Mouse (Mus musculus) embryonic facial prominence, embryonic 14.5 days (tissue): ENCODE measurements around the gene Gm20388. TPM values are rescaled to one million over a fixed set of nuclear protein-coding genes. Genes with fewer than 3 reads are reported as not detected.

ENCODE experiments used
- ATAC-seq: fragments of 200-750 bp; cut with Nextera tagmentation; 2 replicates; pipeline ENCODE4 v1.8.0; 2017; ENCODE audit warnings: low read depth, moderate number of reproducible peaks, moderate TSS enrichment
- DNase-seq: peaks from one replicate; pipeline ENCODE4 v3.0.0-alpha.2; 2015; ENCODE audit warnings: low spot score
- H3K27ac ChIP-seq: fragments of 300-500 bp; sonication (generic); replicated peaks from 2 replicates; pipeline ENCODE4 v1.5.1; 2014; ENCODE audit warnings: low read depth, mild to moderate bottlenecking, low read length, moderate library complexity
- H3K27me3 ChIP-seq: fragments of 300-500 bp; sonication (generic); replicated peaks from 2 replicates; pipeline ENCODE4 v1.6.1; 2014; ENCODE audit warnings: low read length; ENCODE audit not compliant: control insufficient read depth, insufficient read depth
- H3K36me3 ChIP-seq: fragments of 300-500 bp; sonication (generic); 2 replicates; pipeline ENCODE4 v1.6.1; 2014; ENCODE audit warnings: low read length, mixed read lengths; ENCODE audit not compliant: control insufficient read depth, insufficient read depth
- H3K4me1 ChIP-seq: fragments of 300-500 bp; sonication (generic); 2 replicates; pipeline ENCODE4 v1.6.1; 2014; ENCODE audit warnings: antibody characterized with exemption, low read length; ENCODE audit not compliant: control insufficient read depth, insufficient read depth
- H3K4me2 ChIP-seq: fragments of 300-500 bp; sonication (generic); 2 replicates; pipeline ENCODE4 v1.6.1; 2014; ENCODE audit warnings: low read depth, mild to moderate bottlenecking, low read length, moderate library complexity, mixed read lengths
- H3K4me3 ChIP-seq: fragments of 300-500 bp; sonication (generic); 2 replicates; pipeline ENCODE4 v1.5.1; 2014; ENCODE audit warnings: low read depth, mild to moderate bottlenecking, low read length
- H3K9ac ChIP-seq: fragments of 300-500 bp; sonication (generic); 2 replicates; pipeline ENCODE4 v1.6.1; 2014; ENCODE audit warnings: low read depth, mild to moderate bottlenecking, low read length, moderate library complexity, mixed read lengths
- H3K9me3 ChIP-seq: fragments of 300-500 bp; sonication (generic); 2 replicates; pipeline ENCODE4 v1.6.1; 2016; ENCODE audit warnings: low read length; ENCODE audit not compliant: control insufficient read depth
- WGBS: fragments of 180-500 bp; shearing (Covaris S2); extraction: QIAGEN DNeasy Blood & Tissue Kit; methylation state at CpG from one replicate; pipeline ENCODE4 v1.1.7; 2014; 5-methylcytosine and 5-hydroxymethylcytosine counted together
- polyA plus RNA-seq: library from polyadenylated mRNA; unstranded; fragments of >200 nt; fragmentation: Nextera tagmentation; extraction: Ambion mirVana; gene quantifications from 2 replicates; pipeline ENCODE4 v1.2.1, GENCODE M21; 2014

Gene Gm20388
- polyA plus RNA-seq, 1 experiment from 2014 or later = not detected

GRCm38 (mm10) chr8:122761109-122761508 lies 2850.5 kb downstream of the Gm20388 start:
- 72% methylated on average over 6 of the region's 6 CpGs for WGBS
- H3K27ac ChIP-seq = no peak overlapping the region
- H3K4me3 ChIP-seq = no peak overlapping the region
- no peaks in the 10 kb centered on the region for H3K4me1 ChIP-seq
- H3K9me3 ChIP-seq = no peaks in the 10 kb centered on the region
- ATAC-seq (no peak), DNase-seq (no peak)
- no peaks in the 10 kb centered on the region for H3K27me3 ChIP-seq
- no peak overlapping the region for H3K9ac ChIP-seq
- H3K36me3 ChIP-seq = no peaks in the 10 kb centered on the region
- H3K4me2 ChIP-seq = no peak overlapping the region

- no peaks in the 10 kb centered on the region for H3K4me1 ChIP-seq
- no peaks in the 10 kb centered on the region for H3K9me3 ChIP-seq
- H3K9ac ChIP-seq = no peak overlapping the region
- H3K27ac ChIP-seq = no peak overlapping the region
- H3K27me3 ChIP-seq = no peaks in the 10 kb centered on the region
- H3K36me3 ChIP-seq = no peaks in the 10 kb centered on the region
- no peak overlapping the region for H3K4me3 ChIP-seq
- H3K4me2 ChIP-seq = no peak overlapping the region
- 48% methylated on average over 12 of the region's 12 CpGs for WGBS
- no peak for ATAC-seq
- no peak for DNase-seq
Measured at GRCm38 (mm10) chr8:122762731-122763266, 2852.2 kb downstream of the Gm20388 start.

- no peaks in the 10 kb centered on the region for H3K27me3 ChIP-seq
- WGBS = 75% methylated on average over 14 of the region's 14 CpGs
- DNase-seq (no peak), ATAC-seq (no peak)
- no peaks in the 10 kb centered on the region for H3K36me3 ChIP-seq
- H3K4me3 ChIP-seq = no peak overlapping the region
- no peaks in the 10 kb centered on the region for H3K4me1 ChIP-seq
- no peaks in the 10 kb centered on the region for H3K9me3 ChIP-seq
- no peak overlapping the region for H3K4me2 ChIP-seq
- no peak overlapping the region for H3K9ac ChIP-seq
- no peak overlapping the region for H3K27ac ChIP-seq
Measured at GRCm38 (mm10) chr8:122763267-122763738, 2852.7 kb downstream of the Gm20388 start.

- Histone ChIP-seq H3K27me3 (no peaks in the 10 kb centered on the region), H3K4me3 (no peak overlapping the region), H3K4me1 (no peaks in the 10 kb centered on the region), H3K4me2 (no peak overlapping the region), H3K27ac (no peak overlapping the region), H3K9me3 (no peaks in the 10 kb centered on the region), H3K36me3 (no peaks in the 10 kb centered on the region), H3K9ac (no peak overlapping the region)
- DNase-seq (no peak), ATAC-seq (no peak)
- WGBS = 80% methylated on average over 7 of the region's 7 CpGs
Measured at GRCm38 (mm10) chr8:122764790-122765474, 2854.3 kb downstream of the Gm20388 start.

- H3K4me1 ChIP-seq = no peaks in the 10 kb centered on the region
- H3K4me2 ChIP-seq = no peak overlapping the region
- H3K36me3 ChIP-seq = no peaks in the 10 kb centered on the region
- H3K4me3 ChIP-seq = no peak overlapping the region
- no peak overlapping the region for H3K27ac ChIP-seq
- no peak for DNase-seq
- WGBS = 66% methylated on average over 5 of the region's 5 CpGs
- no peak for ATAC-seq
- H3K27me3 ChIP-seq = no peaks in the 10 kb centered on the region
- H3K9me3 ChIP-seq = no peaks in the 10 kb centered on the region
- no peak overlapping the region for H3K9ac ChIP-seq
Measured at GRCm38 (mm10) chr8:122766189-122766588, 2855.5 kb downstream of the Gm20388 start.

- WGBS = 62% methylated on average over 7 of the region's 8 CpGs
- Histone ChIP-seq H3K9ac (no peak overlapping the region), H3K9me3 (no peaks in the 10 kb centered on the region), H3K27me3 (no peaks in the 10 kb centered on the region), H3K4me2 (no peak overlapping the region), H3K27ac (no peak overlapping the region), H3K4me3 (no peak overlapping the region), H3K4me1 (no peaks in the 10 kb centered on the region), H3K36me3 (no peaks in the 10 kb centered on the region)
- no peak for ATAC-seq
- DNase-seq = no peak
Measured at GRCm38 (mm10) chr8:122766647-122767200, 2856.1 kb downstream of the Gm20388 start.

GRCm38 (mm10) chr8:122767229-122767628 lies 2856.6 kb downstream of the Gm20388 start:
- H3K4me1 ChIP-seq = no peaks in the 10 kb centered on the region
- H3K4me2 ChIP-seq = no peak overlapping the region
- no peaks in the 10 kb centered on the region for H3K9me3 ChIP-seq
- WGBS = 39% methylated on average over 9 of the region's 9 CpGs
- no peaks in the 10 kb centered on the region for H3K27me3 ChIP-seq
- H3K9ac ChIP-seq = no peak overlapping the region
- DNase-seq (no peak), ATAC-seq (no peak)
- H3K36me3 ChIP-seq = no peaks in the 10 kb centered on the region
- H3K27ac ChIP-seq = no peak overlapping the region
- no peak overlapping the region for H3K4me3 ChIP-seq

GRCm38 (mm10) chr8:122769251-122770058 lies 2858.8 kb downstream of the Gm20388 start:
- H3K4me3 ChIP-seq = no peak overlapping the region
- H3K27ac ChIP-seq = no peak overlapping the region
- DNase-seq = no peak
- H3K9ac ChIP-seq = no peak overlapping the region
- ATAC-seq = no peak
- no peak overlapping the region for H3K4me2 ChIP-seq
- 62% methylated on average over 24 of the region's 24 CpGs for WGBS
- H3K9me3 ChIP-seq = no peaks in the 10 kb centered on the region
- no peaks in the 10 kb centered on the region for H3K27me3 ChIP-seq
- no peaks in the 10 kb centered on the region for H3K36me3 ChIP-seq
- H3K4me1 ChIP-seq = no peaks in the 10 kb centered on the region
